Mouse (Mus musculus) G1E (cell line): ENCODE results near the gene Wwox.

Experiments
- CTCF ChIP-seq: IDR thresholded peaks from 2 replicates; pipeline ENCODE4 v1.5.1; 2012; ENCODE audit warnings: low read depth, low read length, inconsistent platforms, mixed read lengths
- GATA1 ChIP-seq: IDR thresholded peaks from 2 replicates; pipeline ENCODE4 v1.6.1; 2012; ENCODE audit warnings: borderline replicate concordance, low read length, inconsistent platforms, mixed read lengths

DNA sequence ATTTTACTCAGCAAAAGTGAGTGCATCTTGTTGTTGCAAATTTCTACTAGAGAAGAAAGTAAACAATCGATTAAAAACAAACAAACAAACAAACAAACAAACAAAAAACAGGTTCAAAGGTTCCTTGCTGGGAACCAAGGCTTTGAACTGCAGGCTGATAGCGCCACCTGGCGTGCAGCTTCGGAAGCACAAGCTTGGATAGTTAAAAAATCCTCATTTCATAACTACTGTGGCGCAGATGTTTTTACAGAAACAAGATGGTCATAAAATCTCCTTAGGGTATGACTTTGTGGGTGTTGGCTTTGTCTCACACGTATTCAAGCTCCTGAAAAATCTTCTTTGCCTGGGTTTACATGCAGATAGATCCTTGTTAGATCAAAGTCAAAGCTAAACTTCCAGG is 1.2 kb upstream of the Wwox start:
- TF ChIP-seq CTCF (peak; percentile 62; the same call in 1 of the 2 replicates), GATA1 (no peak)
